Mouse (Mus musculus) MEL (cell line): ENCODE results near the gene G0s2. TPM values are rescaled to one million over a fixed set of nuclear protein-coding genes. Genes with fewer than 3 reads are reported as not detected.

Source experiments
- DNase-seq: peaks from one replicate; pipeline ENCODE4 v3.0.0; 2011; ENCODE audit warnings: low read depth, low spot score
- H3K27ac ChIP-seq: 2 replicates; pipeline ENCODE4 v1.5.1; 2012; ENCODE audit warnings: low read depth, mild to moderate bottlenecking, control low read depth, low read length, moderate library complexity; ENCODE audit not compliant: control insufficient read depth
- H3K27me3 ChIP-seq, 2 experiments: fragments of 150-350 bp in 1 of 2; sonication (generic) in 1 of 2; 2 replicates each; pipeline ENCODE4 v1.6.1; 2012; ENCODE audit warnings: low read length in 2 of 2, mild to moderate bottlenecking in 2 of 2, improper control_type of control experiment in 1 of 2, moderate library complexity in 1 of 2; ENCODE audit not compliant: insufficient read depth in 2 of 2, control insufficient read depth in 1 of 2
- H3K36me3 ChIP-seq, 2 experiments: 2 replicates each; pipeline ENCODE4 v1.6.1; 2012 to 2014; ENCODE audit warnings: low read length in 2 of 2, improper control_type of control experiment in 1 of 2, inconsistent platforms in 1 of 2, mild to moderate bottlenecking in 1 of 2; ENCODE audit not compliant: insufficient read depth in 2 of 2, control insufficient read depth in 1 of 2
- H3K4me1 ChIP-seq, 2 experiments: fragments of 150-350 bp in 1 of 2; sonication (generic) in 1 of 2; 2 replicates each; pipeline ENCODE4 v1.6.1; 2012; ENCODE audit warnings: low read length in 2 of 2, improper control_type of control experiment in 1 of 2, mild to moderate bottlenecking in 1 of 2; ENCODE audit not compliant: insufficient read depth in 2 of 2, control insufficient read depth in 1 of 2
- H3K4me3 ChIP-seq, 2 experiments: fragments of 150-350 bp in 1 of 2; sonication (generic) in 1 of 2; 2 replicates each; pipeline ENCODE4 v1.5.1; 2012; ENCODE audit warnings: low read depth in 2 of 2, low read length in 2 of 2, mild to moderate bottlenecking in 2 of 2, moderate library complexity in 2 of 2, control low read depth in 1 of 2, improper control_type of control experiment in 1 of 2; ENCODE audit not compliant: control insufficient read depth in 1 of 2, insufficient read depth in 1 of 2
- H3K79me2 ChIP-seq: 2 replicates; pipeline ENCODE4 v1.6.1; 2012; ENCODE audit warnings: mild to moderate bottlenecking, low read length, moderate library complexity; ENCODE audit not compliant: control insufficient read depth, poor library complexity, insufficient read depth
- H3K9ac ChIP-seq: 2 replicates; pipeline ENCODE4 v1.6.1; 2012; ENCODE audit warnings: low read depth, mild to moderate bottlenecking, control low read depth, low read length, moderate library complexity; ENCODE audit not compliant: control insufficient read depth, poor library complexity, severe bottlenecking
- H3K9me3 ChIP-seq: fragments of 150-350 bp; sonication (generic); replicated peaks from 2 replicates; pipeline ENCODE4 v1.6.1; 2012; ENCODE audit warnings: mild to moderate bottlenecking, low read length, improper control_type of control experiment, moderate library complexity; ENCODE audit not compliant: insufficient read depth
- CTCF ChIP-seq, 3 experiments: IDR thresholded peaks in 2 of 3; conservative IDR thresholded peaks in 1 of 3; 2 replicates each; pipeline ENCODE4 v1.5.1; 2011 to 2012; ENCODE audit warnings: low read length in 3 of 3, low read depth in 2 of 3, mild to moderate bottlenecking in 2 of 3, improper control_type of control experiment in 1 of 3, inconsistent platforms in 1 of 3, mixed read lengths in 1 of 3, moderate library complexity in 1 of 3; ENCODE audit not compliant: control insufficient read depth in 1 of 3, insufficient read depth in 1 of 3, poor library complexity in 1 of 3, severe bottlenecking in 1 of 3
- E2F4 ChIP-seq: IDR thresholded peaks from 2 replicates; pipeline ENCODE4 v1.6.1; 2011; ENCODE audit warnings: low read depth, low read length, improper control_type of control experiment, borderline replicate concordance
- ELF1 ChIP-seq: IDR thresholded peaks from 2 replicates; pipeline ENCODE4 v1.6.1; 2014; ENCODE audit warnings: low read depth, mild to moderate bottlenecking, inconsistent platforms, low read length, improper control_type of control experiment, moderate library complexity
- ETS1 ChIP-seq: IDR thresholded peaks from 2 replicates; pipeline ENCODE4 v1.6.1; 2012; ENCODE audit warnings: low read depth, mild to moderate bottlenecking, inconsistent platforms, low read length, improper control_type of control experiment, moderate library complexity
- GABPA ChIP-seq: IDR thresholded peaks from 2 replicates; pipeline ENCODE4 v1.6.1; 2012; ENCODE audit warnings: low read depth, mild to moderate bottlenecking, inconsistent platforms, low read length, improper control_type of control experiment, moderate library complexity
- HCFC1 ChIP-seq: IDR thresholded peaks from 2 replicates; pipeline ENCODE4 v1.6.1; 2012; ENCODE audit warnings: low read depth, mild to moderate bottlenecking, inconsistent platforms, low read length, improper control_type of control experiment, moderate library complexity
- KAT2A ChIP-seq: conservative IDR thresholded peaks from 2 replicates; pipeline ENCODE4 v1.6.1; 2012; ENCODE audit warnings: low read depth, low read length, improper control_type of control experiment, inconsistent platforms
- MAFK ChIP-seq: IDR thresholded peaks from 2 replicates; pipeline ENCODE4 v1.6.1; 2011; ENCODE audit warnings: low read depth, mild to moderate bottlenecking, low read length, improper control_type of control experiment, borderline replicate concordance
- MAX ChIP-seq: IDR thresholded peaks from 2 replicates; pipeline ENCODE4 v1.6.1; 2011; ENCODE audit warnings: low read length, improper control_type of control experiment
- MEF2A ChIP-seq: IDR thresholded peaks from 2 replicates; pipeline ENCODE4 v1.6.1; 2014; ENCODE audit warnings: low read depth, mild to moderate bottlenecking, inconsistent platforms, low read length, improper control_type of control experiment; ENCODE audit not compliant: poor library complexity, insufficient replicate concordance, severe bottlenecking; ENCODE audit errors: extremely low read depth
- MXI1 ChIP-seq: IDR thresholded peaks from 2 replicates; pipeline ENCODE4 v1.6.1; 2011; ENCODE audit warnings: mild to moderate bottlenecking, low read depth, low read length, improper control_type of control experiment
- NELFE ChIP-seq: IDR thresholded peaks from 2 replicates; pipeline ENCODE4 v1.6.1; 2011; ENCODE audit warnings: low read depth, low read length, improper control_type of control experiment
- RAD21 ChIP-seq: IDR thresholded peaks from 2 replicates; pipeline ENCODE4 v1.6.1; 2011; ENCODE audit warnings: mild to moderate bottlenecking, low read depth, low read length, improper control_type of control experiment
- RCOR1 ChIP-seq: IDR thresholded peaks from 2 replicates; pipeline ENCODE4 v1.6.1; 2012; ENCODE audit warnings: low read depth, mild to moderate bottlenecking, inconsistent platforms, low read length, improper control_type of control experiment
- SIN3A ChIP-seq: IDR thresholded peaks from 2 replicates; pipeline ENCODE4 v1.6.1; 2012; ENCODE audit warnings: low read length, improper control_type of control experiment, inconsistent platforms
- SMC3 ChIP-seq: IDR thresholded peaks from 2 replicates; pipeline ENCODE4 v1.6.1; 2011; ENCODE audit warnings: low read depth, low read length, improper control_type of control experiment
- TAL1 ChIP-seq: IDR thresholded peaks from 2 replicates; pipeline ENCODE4 v1.6.1; 2012; ENCODE audit warnings: mild to moderate bottlenecking, inconsistent platforms, low read length, moderate library complexity, mixed read lengths
- TBP ChIP-seq: IDR thresholded peaks from 2 replicates; pipeline ENCODE4 v1.8.0; 2011; ENCODE audit warnings: low read depth, low read length, improper control_type of control experiment
- TCF12 ChIP-seq: IDR thresholded peaks from 2 replicates; pipeline ENCODE4 v1.6.1; 2014; ENCODE audit warnings: low read depth, mild to moderate bottlenecking, inconsistent platforms, low read length, improper control_type of control experiment, moderate library complexity
- UBTF ChIP-seq: IDR thresholded peaks from 2 replicates; pipeline ENCODE4 v1.6.1; 2012; ENCODE audit warnings: low read depth, mild to moderate bottlenecking, inconsistent platforms, low read length, improper control_type of control experiment, moderate library complexity, borderline replicate concordance; ENCODE audit not compliant: insufficient read depth
- ZC3H11A ChIP-seq: IDR thresholded peaks from 2 replicates; pipeline ENCODE4 v1.6.1; 2012; ENCODE audit warnings: low read depth, mild to moderate bottlenecking, inconsistent platforms, low read length, improper control_type of control experiment
- ZKSCAN1 ChIP-seq: IDR thresholded peaks from 2 replicates; pipeline ENCODE4 v1.6.1; 2012; ENCODE audit warnings: low read depth, mild to moderate bottlenecking, inconsistent platforms, low read length, improper control_type of control experiment, moderate library complexity
- ZMIZ1 ChIP-seq: IDR thresholded peaks from 2 replicates; pipeline ENCODE4 v1.6.1; 2012; ENCODE audit warnings: low read depth, mild to moderate bottlenecking, inconsistent platforms, low read length, improper control_type of control experiment, moderate library complexity
- ZNF384 ChIP-seq: IDR thresholded peaks from 2 replicates; pipeline ENCODE4 v1.6.1; 2012; ENCODE audit warnings: low read depth, mild to moderate bottlenecking, inconsistent platforms, low read length, improper control_type of control experiment
- polyA plus RNA-seq, 2 experiments: library from polyadenylated mRNA; stranded (reverse) in 1 of 2; unstranded in 1 of 2; fragments of >175 nt in 1 of 2; fragments of >200 nt in 1 of 2; gene quantifications; 2 replicates each; pipeline versions ENCODE4 v1.2.1 to v1.2.4; 2012; ENCODE audit warnings: low replicate concordance in 2 of 2, low read depth in 1 of 2; ENCODE audit not compliant: insufficient read length in 2 of 2, insufficient read depth in 1 of 2, missing spikeins in 1 of 2
- total RNA-seq: library from RNA; depleted of rRNA; stranded (reverse); fragments of 300-350 nt; gene quantifications from 2 replicates; pipeline ENCODE4 v1.2.3, GENCODE M21; 2012

G0s2 gene
- total and polyA plus RNA-seq, 3 experiments, result not detected

GRCm38 (mm10) chr1:193255488-193256288, 17.3 kb downstream of the G0s2 start:
- TF ChIP-seq ETS1 (no peak), ELF1 (no peak), ZMIZ1 (no peak), RAD21 (peak; percentile 36), SMC3 (peak; percentile 37), GABPA (no peak), MAFK (no peak), NELFE (no peak), UBTF (no peak), MAX (no peak), TAL1 (no peak), ZNF384 (no peak), TCF12 (no peak), SIN3A (no peak), MEF2A (no peak), MXI1 (no peak), HCFC1 (no peak), CTCF (IDR thresholded peaks at IDR 0.05 in 2 of 3, conservative IDR thresholded peaks at IDR 0.05 in 1 of 3; ENCODE audit: control insufficient read depth in 1 of 3, insufficient read depth in 1 of 3, low read depth in 2 of 3, low read length in 3 of 3, poor library complexity in 1 of 3, severe bottlenecking in 1 of 3) (peak in 1 of 3 experiments; percentile 45; a peak in 2 of 6 replicates), ZKSCAN1 (no peak), RCOR1 (no peak), ZC3H11A (no peak), TBP (no peak), KAT2A (no peak), E2F4 (no peak)
- Histone ChIP-seq H3K27ac (no peak overlapping the region), H3K9me3 (no peaks in the 10 kb centered on the region)

More at GRCm38 (mm10) chr1:193255488-193256288, 17.3 kb downstream of the G0s2 start:
- H3K4me1 ChIP-seq, result no peaks in the 10 kb centered on the region
- no peaks in the 10 kb centered on the region for H3K36me3 ChIP-seq
- no peak overlapping the region for H3K9ac ChIP-seq
- no peaks in the 10 kb centered on the region; a peak in 1 of 4 replicates for H3K27me3 ChIP-seq
- peak; percentile 18 for DNase-seq
- no peak overlapping the region for H3K4me3 ChIP-seq
- no peaks in the 10 kb centered on the region for H3K79me2 ChIP-seq
